Mouse (Mus musculus) intestine, embryonic 16.5 days (tissue): ENCODE data around the gene Npm1. TPM values are rescaled to one million over a fixed set of nuclear protein-coding genes. Genes with fewer than 3 reads are reported as not detected.

ENCODE experiments used
- ATAC-seq: fragments of 200-750 bp; cut with Nextera tagmentation; 2 replicates; pipeline ENCODE4 v1.8.0; 2017; ENCODE audit warnings: moderate TSS enrichment, moderate library complexity
- H3K27ac ChIP-seq: fragments of 300-500 bp; sonication (generic); 2 replicates; pipeline ENCODE4 v1.5.1; 2014; ENCODE audit warnings: mild to moderate bottlenecking, low read length
- H3K27me3 ChIP-seq: fragments of 300-500 bp; sonication (generic); replicated peaks from 2 replicates; pipeline ENCODE4 v1.6.1; 2014; ENCODE audit warnings: low read length, control low read depth, mixed read lengths; ENCODE audit not compliant: control insufficient read depth, insufficient read depth
- H3K36me3 ChIP-seq: fragments of 300-500 bp; sonication (generic); 2 replicates; pipeline ENCODE4 v1.6.1; 2014; ENCODE audit warnings: low read length, control low read depth; ENCODE audit not compliant: control insufficient read depth, insufficient read depth
- H3K4me1 ChIP-seq: fragments of 300-500 bp; sonication (generic); 2 replicates; pipeline ENCODE4 v1.6.1; 2014; ENCODE audit warnings: low read length, control low read depth, mixed read lengths; ENCODE audit not compliant: control insufficient read depth, insufficient read depth
- H3K4me2 ChIP-seq: fragments of 300-500 bp; sonication (generic); 2 replicates; pipeline ENCODE4 v1.6.1; 2014; ENCODE audit warnings: low read depth, low read length, control low read depth
- H3K4me3 ChIP-seq: fragments of 300-500 bp; sonication (generic); 2 replicates; pipeline ENCODE4 v1.5.1; 2014; ENCODE audit warnings: mild to moderate bottlenecking, low read length
- H3K9ac ChIP-seq: fragments of 300-500 bp; sonication (generic); 2 replicates; pipeline ENCODE4 v1.6.1; 2014; ENCODE audit warnings: low read depth, low read length
- H3K9me3 ChIP-seq: fragments of 300-500 bp; sonication (generic); 2 replicates; pipeline ENCODE4 v1.6.1; 2016; ENCODE audit warnings: low read length, control low read depth; ENCODE audit not compliant: control insufficient read depth
- WGBS: fragments of 180-500 bp; shearing (Covaris S2); extraction: QIAGEN DNeasy Blood & Tissue Kit; methylation state at CpG from one replicate; pipeline ENCODE4 v1.1.7; 2014; 5-methylcytosine and 5-hydroxymethylcytosine counted together
- polyA plus RNA-seq: library from polyadenylated mRNA; unstranded; fragments of >200 nt; fragmentation: Nextera tagmentation; extraction: Ambion mirVana; gene quantifications from 2 replicates; pipeline ENCODE4 v1.2.1, GENCODE M21; 2015

Npm1 gene
- polyA plus RNA-seq, 1 experiment from 2014 or later = 790 TPM

DNA sequence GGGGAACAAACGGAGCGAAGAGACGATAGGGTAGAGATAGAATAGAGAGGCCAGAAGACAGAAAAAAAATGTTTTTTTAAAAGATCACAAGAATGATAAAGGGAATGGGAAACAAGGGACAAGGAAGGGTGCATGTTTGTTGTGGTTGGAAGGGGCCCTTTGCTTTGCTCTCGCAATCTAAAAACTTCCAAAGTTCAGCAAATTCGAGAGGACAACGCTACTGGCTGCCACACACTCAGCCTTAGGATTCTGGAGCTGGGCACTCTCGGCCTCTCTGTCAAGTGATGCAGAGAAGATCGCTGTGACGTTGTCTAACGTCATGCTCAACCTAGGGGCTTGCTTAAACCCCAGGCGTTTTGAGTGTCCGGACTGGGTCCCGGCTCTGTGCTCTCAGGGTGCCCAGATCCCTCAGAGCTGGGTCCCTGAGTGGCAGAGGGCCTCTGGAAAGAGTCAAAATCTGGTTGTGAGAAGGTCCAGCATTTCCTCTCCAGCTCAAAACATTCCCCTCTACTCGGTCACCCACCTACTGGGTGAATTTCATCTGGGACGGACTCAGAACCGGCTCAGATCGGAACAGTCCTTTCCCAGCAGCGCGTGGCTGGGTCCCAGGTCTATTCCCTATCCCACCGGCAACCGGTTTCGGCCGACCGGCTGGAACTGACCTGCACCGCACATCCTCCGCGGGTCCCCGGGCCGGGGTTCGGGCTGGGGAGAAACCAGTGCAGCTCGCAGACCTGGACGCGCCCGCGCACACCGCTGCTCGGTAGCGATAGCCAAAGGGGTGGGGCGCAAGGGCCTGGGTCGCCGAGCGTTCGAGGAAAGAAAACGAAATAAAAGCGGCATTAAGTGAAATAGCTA, 37.1 kb upstream of the Npm1 start:
- no peak for ATAC-seq
- H3K36me3 ChIP-seq = no peaks in the 10 kb centered on the region
- peak overlapping the region; percentile 36; the same call in 1 of the 2 replicates for H3K4me3 ChIP-seq
- H3K4me1 ChIP-seq = peaks cover 25% of the 10 kb centered on the region
- no peaks in the 10 kb centered on the region for H3K9me3 ChIP-seq
- peak overlapping the region; percentile 44; the same call in 1 of the 2 replicates for H3K4me2 ChIP-seq
- no peak overlapping the region for H3K27ac ChIP-seq
- H3K27me3 ChIP-seq = peaks cover 96% of the 10 kb centered on the region
- WGBS = 2% methylated on average over 45 of the region's 45 CpGs
- H3K9ac ChIP-seq = no peak overlapping the region

DNA sequence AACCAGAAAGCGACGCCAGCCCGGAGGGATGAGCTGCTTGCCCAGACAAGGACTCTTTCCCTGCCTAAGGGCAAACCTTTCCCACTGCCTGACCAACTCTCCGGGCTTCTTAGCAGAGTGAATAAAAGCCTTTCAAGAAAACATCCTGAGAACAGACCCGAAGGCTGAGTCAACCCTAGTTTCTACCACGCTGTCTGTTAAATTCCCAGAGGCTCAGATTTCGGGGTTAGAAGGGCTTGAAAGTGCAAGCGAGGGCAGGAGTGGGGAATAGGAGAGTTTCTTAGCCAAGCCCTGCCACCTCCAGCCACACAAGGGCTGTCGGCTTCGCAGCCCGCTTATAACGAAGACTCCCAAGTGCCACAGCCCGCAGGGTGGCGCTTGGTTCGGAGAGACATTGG, 36.1 kb upstream of the Npm1 start:
- no peak overlapping the region for H3K4me2 ChIP-seq
- WGBS = 2% methylated on average over 15 of the region's 15 CpGs
- H3K27me3 ChIP-seq = peaks cover 92% of the 10 kb centered on the region
- ATAC-seq = no peak
- H3K4me1 ChIP-seq = peaks cover 25% of the 10 kb centered on the region
- H3K27ac ChIP-seq = no peak overlapping the region
- H3K9ac ChIP-seq = no peak overlapping the region
- no peak overlapping the region for H3K4me3 ChIP-seq
- no peaks in the 10 kb centered on the region for H3K36me3 ChIP-seq
- no peaks in the 10 kb centered on the region for H3K9me3 ChIP-seq

DNA sequence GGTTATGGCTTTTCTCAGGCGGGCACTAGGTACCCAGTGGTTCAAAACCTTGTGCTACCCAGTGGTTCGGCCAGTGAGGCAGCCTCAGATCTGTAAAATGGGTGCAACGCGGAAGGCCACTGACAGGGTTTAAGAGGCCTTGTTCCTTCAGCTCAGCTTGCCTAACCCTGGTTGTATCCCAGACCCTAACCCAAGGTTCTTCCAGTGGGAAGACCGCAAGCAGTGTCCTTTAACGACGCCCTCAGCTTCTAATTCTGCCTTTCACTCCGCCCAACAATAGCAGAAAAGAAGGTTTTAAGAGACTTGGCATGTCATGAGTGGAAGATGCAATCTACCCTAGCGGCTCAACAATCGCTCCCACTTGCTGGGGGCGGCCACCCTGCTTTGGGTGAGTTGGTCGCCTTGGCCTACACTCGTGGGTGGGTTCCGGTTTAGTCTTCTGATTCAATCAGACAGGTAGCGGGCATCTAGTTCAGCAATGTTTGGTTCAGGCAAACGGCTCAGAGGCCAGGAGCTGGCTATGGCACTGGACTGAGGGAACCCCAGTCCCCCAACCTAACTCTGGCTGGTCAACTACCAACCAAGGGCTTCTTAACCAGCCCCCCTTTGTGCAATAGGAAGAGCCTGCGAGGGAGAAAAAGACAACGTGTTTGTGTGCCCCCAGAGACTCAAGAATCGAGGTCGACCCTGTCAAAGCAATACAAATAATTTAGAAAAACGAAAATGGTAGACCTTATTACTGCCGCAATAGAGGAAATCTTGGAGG, 35.5 kb upstream of the Npm1 start:
- H3K27me3 ChIP-seq = peaks cover 91% of the 10 kb centered on the region
- H3K36me3 ChIP-seq = no peaks in the 10 kb centered on the region
- WGBS = 20% methylated on average over 22 of the region's 22 CpGs
- no peaks in the 10 kb centered on the region for H3K9me3 ChIP-seq
- no peak overlapping the region for H3K9ac ChIP-seq
- H3K4me3 ChIP-seq = no peak overlapping the region
- H3K4me1 ChIP-seq = peaks cover 23% of the 10 kb centered on the region
- no peak overlapping the region for H3K4me2 ChIP-seq
- ATAC-seq = no peak
- H3K27ac ChIP-seq = no peak overlapping the region

DNA sequence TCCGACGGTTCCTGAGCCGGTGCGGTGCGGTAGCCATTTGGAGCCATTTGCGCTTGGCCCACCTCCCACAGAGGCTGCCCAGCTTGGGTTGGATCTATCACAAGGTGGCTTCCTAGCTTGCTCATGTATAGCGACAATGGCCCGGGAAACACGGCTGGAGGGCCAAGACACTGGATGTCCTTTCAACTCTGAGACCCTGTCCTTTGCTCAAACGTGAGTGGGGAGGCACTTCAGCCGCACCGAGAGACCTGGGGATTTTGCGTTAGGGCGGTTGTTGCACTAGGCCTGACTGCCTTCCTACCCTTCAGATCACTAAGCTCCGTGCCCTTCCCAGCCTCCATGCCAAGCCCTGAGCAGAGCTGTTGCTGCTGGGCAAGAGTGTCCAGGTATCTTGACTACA, 34.7 kb upstream of the Npm1 start:
- Histone ChIP-seq H3K27me3 (peaks cover 92% of the 10 kb centered on the region), H3K4me3 (no peak overlapping the region), H3K4me2 (no peak overlapping the region), H3K9me3 (no peaks in the 10 kb centered on the region), H3K27ac (no peak overlapping the region), H3K9ac (no peak overlapping the region), H3K4me1 (peaks cover 15% of the 10 kb centered on the region), H3K36me3 (no peaks in the 10 kb centered on the region)
- 21% methylated on average over 15 of the region's 15 CpGs for WGBS
- ATAC-seq = no peak

DNA sequence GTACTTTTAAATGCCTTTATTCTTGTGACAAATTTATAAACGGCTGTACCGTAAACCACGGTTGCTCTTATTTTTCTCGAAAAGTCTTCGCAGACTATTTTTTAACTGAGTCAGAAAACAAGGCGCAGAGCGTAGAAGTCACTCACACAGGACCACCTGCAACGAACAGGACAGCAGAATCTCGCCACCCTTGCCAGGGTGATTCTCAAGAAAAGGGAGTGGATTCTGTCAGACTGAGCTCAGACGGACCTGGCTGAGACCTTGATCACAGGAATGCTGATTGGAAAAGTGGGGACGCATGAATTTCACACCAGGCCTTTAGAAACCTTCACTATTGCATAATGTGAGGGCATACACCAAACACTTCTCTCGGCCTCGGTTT, 34.1 kb upstream of the Npm1 start:
- peaks cover 86% of the 10 kb centered on the region for H3K27me3 ChIP-seq
- WGBS = 27% methylated on average over 13 of the region's 13 CpGs
- H3K4me2 ChIP-seq = no peak overlapping the region
- no peak overlapping the region for H3K4me3 ChIP-seq
- no peak overlapping the region for H3K27ac ChIP-seq
- peaks cover 14% of the 10 kb centered on the region for H3K4me1 ChIP-seq
- H3K36me3 ChIP-seq = no peaks in the 10 kb centered on the region
- no peak overlapping the region for H3K9ac ChIP-seq
- ATAC-seq = no peak
- no peaks in the 10 kb centered on the region for H3K9me3 ChIP-seq

DNA sequence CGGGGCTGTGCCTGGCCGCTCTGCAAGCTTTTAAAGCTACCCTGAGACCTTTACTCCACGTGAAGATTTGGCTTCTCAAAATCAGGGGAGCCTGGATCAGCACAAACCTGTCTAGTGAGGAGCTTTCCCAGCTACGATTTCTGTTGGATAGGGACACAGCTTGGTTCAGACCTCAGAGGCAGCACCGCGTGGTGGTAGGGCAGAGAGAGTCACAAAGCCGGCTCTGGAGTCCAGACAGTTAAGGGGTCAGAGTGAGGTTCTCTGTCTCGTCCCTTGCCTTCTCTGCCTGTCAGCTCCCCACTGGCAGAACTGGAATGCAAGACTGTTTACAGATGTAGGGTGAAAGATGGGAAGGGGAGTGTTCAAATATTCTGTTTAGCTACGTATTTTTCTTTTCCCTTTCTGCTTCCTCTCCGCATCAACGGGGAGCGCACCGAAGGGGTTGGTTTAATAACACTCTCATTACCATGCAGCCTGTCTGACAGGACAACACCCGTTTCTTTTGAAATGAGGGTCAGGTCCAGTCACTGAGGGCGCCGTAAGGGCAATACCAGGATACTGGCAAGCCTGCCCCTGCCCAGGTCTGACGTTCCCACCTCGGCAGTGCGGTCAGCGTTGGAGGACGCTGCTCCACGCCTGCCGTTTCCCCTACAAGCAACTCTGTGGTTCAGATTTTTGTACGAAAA, 33.6 kb upstream of the Npm1 start:
- Histone ChIP-seq H3K9ac (no peak overlapping the region), H3K27me3 (peaks cover 84% of the 10 kb centered on the region), H3K4me1 (peaks cover 14% of the 10 kb centered on the region), H3K4me2 (no peak overlapping the region), H3K4me3 (no peak overlapping the region), H3K36me3 (no peaks in the 10 kb centered on the region), H3K9me3 (no peaks in the 10 kb centered on the region), H3K27ac (no peak overlapping the region)
- no peak for ATAC-seq
- WGBS = 8% methylated on average over 24 of the region's 24 CpGs

DNA sequence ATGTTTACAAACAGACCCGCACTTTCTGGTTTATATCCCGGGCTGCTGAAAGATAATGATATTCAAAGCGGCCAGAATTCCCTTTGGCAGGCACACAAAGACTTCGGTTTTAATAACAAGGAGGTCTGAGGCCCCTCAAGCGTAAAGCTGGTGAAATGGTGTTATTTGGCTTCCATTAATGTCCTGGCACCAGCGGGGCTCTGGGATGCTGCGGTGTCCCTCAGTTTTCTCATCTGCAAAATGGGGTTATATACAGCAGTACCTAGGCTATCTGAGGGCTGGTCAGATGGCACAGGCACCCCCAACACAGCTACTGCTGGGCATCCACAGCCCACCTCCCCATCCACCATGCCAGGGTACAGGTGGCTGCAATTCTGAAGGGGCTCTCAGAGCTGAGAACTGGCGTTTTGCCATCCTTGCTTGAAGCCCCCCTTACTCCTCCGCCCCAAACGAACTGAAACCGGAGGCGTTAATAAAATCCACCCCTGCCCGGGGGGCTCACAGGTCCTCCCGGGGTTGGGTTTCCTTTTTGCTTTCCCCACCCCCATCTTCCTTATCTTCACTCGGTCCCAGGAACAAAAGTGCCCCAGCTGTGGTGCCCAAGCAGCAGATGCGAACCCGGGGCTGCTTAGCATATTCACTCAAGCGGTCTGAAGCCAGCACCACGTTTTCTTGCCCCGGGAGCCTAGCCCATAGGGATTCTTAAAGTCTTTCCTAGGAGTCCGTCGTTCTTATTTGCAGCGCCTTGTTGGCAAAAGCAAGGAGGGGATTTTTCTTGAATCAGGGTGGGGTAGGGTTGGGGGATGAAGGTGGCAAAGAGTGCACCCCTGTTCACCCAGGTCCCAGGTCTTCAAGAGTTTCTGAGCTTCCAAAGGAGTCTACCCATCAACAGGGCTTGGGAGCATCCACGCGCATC, 32.8 kb upstream of the Npm1 start:
- peaks cover 6% of the 10 kb centered on the region for H3K4me1 ChIP-seq
- H3K27me3 ChIP-seq = peaks cover 81% of the 10 kb centered on the region
- H3K36me3 ChIP-seq = no peaks in the 10 kb centered on the region
- H3K9ac ChIP-seq = no peak overlapping the region
- WGBS = 6% methylated on average over 25 of the region's 25 CpGs
- ATAC-seq = no peak
- H3K9me3 ChIP-seq = no peaks in the 10 kb centered on the region
- no peak overlapping the region for H3K4me3 ChIP-seq
- no peak overlapping the region for H3K27ac ChIP-seq
- no peak overlapping the region for H3K4me2 ChIP-seq

DNA sequence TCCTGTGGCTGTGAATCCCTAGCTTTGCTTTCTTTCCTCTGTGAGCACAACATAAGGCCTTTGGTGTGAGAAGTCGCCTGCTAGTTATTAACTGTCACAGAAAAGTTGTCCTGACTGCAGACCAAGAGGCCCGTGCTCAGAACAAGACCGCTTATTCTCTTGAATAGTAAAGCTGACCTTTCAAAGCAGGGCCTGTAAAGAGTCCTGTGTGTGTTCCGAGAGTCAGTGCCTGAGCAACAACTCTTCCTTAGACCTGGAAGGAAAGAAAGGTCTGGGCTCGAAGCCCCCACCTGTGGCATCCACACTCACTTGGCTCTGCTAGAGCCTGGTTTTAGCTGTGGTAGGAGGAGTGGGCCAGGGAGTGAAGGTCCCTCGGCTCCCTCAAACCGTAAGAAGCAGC, 32.1 kb upstream of the Npm1 start:
- Histone ChIP-seq H3K27ac (no peak overlapping the region), H3K9ac (no peak overlapping the region), H3K36me3 (no peaks in the 10 kb centered on the region), H3K9me3 (no peaks in the 10 kb centered on the region), H3K4me3 (no peak overlapping the region), H3K4me1 (no peaks in the 10 kb centered on the region), H3K27me3 (peaks cover 74% of the 10 kb centered on the region), H3K4me2 (no peak overlapping the region)
- ATAC-seq = no peak
- 25% methylated on average over 7 of the region's 7 CpGs for WGBS
